Mouse (Mus musculus): ENCODE measurements around the gene Wdfy1. TPM values are rescaled to one million over a fixed set of nuclear protein-coding genes. Genes with fewer than 3 reads are reported as not detected.

Gene Wdfy1
- 43.7 and 48.7 TPM in 2 replicates for polyA plus RNA-seq (2015; fragmentation: Nextera tagmentation; extraction: Ambion mirVana)

DNA sequence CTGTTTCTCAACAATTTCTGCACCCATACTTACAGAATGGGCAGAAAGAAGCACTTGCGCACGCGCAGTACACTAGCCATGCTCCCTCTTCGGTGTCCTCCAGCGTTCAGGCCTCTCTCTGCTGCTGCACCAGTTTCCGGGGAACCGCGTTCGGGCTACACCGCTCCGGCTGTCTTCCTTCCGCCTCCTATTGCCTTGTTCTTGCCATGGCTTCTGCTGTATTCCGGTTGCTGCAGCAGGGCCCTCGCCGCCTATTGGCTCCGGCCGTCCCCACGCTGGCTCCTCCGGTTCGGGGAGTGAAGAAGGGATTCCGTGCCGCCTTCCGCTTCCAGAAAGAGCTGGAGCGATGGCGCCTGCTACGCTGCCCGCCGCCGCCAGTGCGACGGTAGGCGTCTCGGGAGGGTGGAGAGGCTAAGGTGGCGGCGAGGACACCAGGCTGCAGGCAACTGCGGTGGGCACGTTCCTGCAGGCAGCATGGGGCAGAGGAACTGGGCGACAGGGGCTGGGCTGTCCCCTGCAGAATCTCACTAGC lies at the start of gene Wdfy1, which contains the start of gene Mrpl44:
TSS of gene Wdfy1 (minus strand) at position 217 of the 532 bp plus-strand sequence.
TSS of gene Mrpl44 (plus strand) at position 92 of the 532 bp plus-strand sequence.
- peaks cover 21% of the 10 kb centered on the region for H3K36me3 ChIP-seq (ENCODE audit: control insufficient read depth, insufficient read depth, low read length)
- H3K27me3 ChIP-seq (ENCODE audit: control insufficient read depth, insufficient read depth, low read depth, low read length), result no peaks in the 10 kb centered on the region
- H3K9me3 ChIP-seq (ENCODE audit: control insufficient read depth, low read length), result no peaks in the 10 kb centered on the region
- peak within 1 kb of the TSS; percentile 63 for H3K4me2 ChIP-seq (ENCODE audit: low read depth, low read length)
- peak within 1 kb of the TSS; percentile 90 for H3K27ac ChIP-seq (ENCODE audit: low read length)
- peak; percentile 100 for ATAC-seq (ENCODE audit: low read depth)
- peak within 1 kb of the TSS; percentile 99 for H3K4me3 ChIP-seq (ENCODE audit: low read length)
- WGBS, result under 1% methylated on average over 38 of the region's 38 CpGs
- peak within 1 kb of the TSS; percentile 97 for H3K9ac ChIP-seq (ENCODE audit: low read length)
- H3K4me1 ChIP-seq (replicated peaks; ENCODE audit: control insufficient read depth, insufficient read depth, low read length), result peaks cover 2% of the 10 kb centered on the region; the same call in 1 of the 2 replicates

DNA sequence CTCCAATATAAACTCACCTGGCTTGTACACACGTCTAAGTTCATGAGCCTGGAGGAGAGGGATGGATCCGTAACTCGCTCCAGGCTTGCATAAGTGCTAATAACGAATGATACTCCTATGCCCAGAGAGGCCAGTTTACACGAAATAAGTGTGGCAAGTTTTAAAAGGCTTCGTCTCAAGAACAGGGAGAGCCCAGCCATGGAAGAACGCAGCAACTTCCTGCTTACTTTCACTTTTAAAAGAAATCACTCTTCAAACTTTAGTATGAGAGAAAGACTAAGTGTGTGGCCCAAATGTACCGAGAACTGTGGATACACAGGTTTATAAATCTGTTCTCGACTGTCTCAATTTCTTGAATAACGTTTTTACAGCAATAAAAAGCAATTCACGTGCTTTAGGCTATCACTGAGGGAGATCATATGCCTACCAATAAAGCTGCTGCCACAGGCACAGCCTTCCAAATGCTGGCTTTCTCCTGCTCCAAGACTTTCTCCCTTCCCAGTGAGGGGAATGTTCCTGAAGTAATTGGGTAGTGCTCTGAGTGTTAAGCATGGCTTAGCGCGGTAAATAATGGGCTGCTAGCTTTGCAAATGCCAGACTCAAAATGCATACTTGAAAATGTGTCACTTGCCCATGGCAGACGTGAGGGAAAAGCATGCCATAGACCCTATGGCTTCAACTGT lies 48.1 kb upstream of the Wdfy1 start:
- H3K4me3 ChIP-seq (ENCODE audit: low read length), result peak overlapping the region; percentile 28
- peak overlapping the region; percentile 39 for H3K9ac ChIP-seq (ENCODE audit: low read length)
- H3K4me2 ChIP-seq (ENCODE audit: low read depth, low read length), result peak overlapping the region; percentile 56
- no peaks in the 10 kb centered on the region for H3K9me3 ChIP-seq (ENCODE audit: control insufficient read depth, low read length)
- ATAC-seq (ENCODE audit: low read depth), result peak; percentile 34; the same call in 1 of the 2 replicates
- peak overlapping the region; percentile 78 for H3K27ac ChIP-seq (ENCODE audit: low read length)
- 40% methylated on average over 14 of the region's 14 CpGs for WGBS
- 0 out of 2 replicates have a peak, but pooled peaks cover 4% of the 10 kb centered on the region for H3K36me3 ChIP-seq (ENCODE audit: control insufficient read depth, insufficient read depth, low read length)
- H3K4me1 ChIP-seq (replicated peaks; ENCODE audit: control insufficient read depth, insufficient read depth, low read length), result peaks cover 26% of the 10 kb centered on the region
- no peaks in the 10 kb centered on the region for H3K27me3 ChIP-seq (ENCODE audit: control insufficient read depth, insufficient read depth, low read depth, low read length)

DNA sequence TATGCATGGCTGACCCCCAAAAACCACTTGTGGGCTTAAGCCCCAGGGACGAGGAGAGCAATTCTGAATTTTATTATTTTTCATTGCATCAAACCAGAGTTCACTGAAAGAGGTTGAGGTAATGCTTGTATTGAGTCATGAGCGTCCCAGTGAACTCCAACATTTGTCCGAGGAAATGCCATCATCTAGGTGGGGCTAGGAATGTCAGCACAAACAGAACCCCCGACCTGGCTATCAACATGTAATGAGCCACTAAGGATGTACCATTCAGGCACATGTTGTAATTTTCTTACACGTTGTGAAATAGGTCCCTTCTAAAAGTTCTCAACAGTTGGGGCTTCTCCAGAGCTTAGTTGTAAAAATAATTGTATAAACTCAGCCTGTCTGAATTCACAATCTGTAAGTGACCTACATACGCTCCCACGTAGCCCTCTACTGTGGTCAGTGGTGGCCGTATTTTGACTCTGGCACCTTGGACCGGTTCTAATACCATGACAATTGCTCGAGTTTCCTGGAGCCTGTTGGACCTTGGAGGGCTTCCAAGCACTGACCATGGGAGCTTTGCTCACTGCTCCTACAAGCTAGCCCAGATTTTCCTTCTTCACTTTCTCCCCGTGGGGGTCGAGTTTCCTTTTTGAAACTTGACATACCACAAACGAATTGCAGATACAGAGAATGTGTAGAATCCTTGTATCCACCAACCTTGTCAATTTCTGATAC lies 47.0 kb upstream of the Wdfy1 start:
- 0 out of 2 replicates have a peak, but pooled peaks cover 4% of the 10 kb centered on the region for H3K36me3 ChIP-seq (ENCODE audit: control insufficient read depth, insufficient read depth, low read length)
- peak overlapping the region; percentile 36 for H3K27ac ChIP-seq (ENCODE audit: low read length)
- H3K27me3 ChIP-seq (ENCODE audit: control insufficient read depth, insufficient read depth, low read depth, low read length), result no peaks in the 10 kb centered on the region
- peaks cover 26% of the 10 kb centered on the region for H3K4me1 ChIP-seq (replicated peaks; ENCODE audit: control insufficient read depth, insufficient read depth, low read length)
- H3K9me3 ChIP-seq (ENCODE audit: control insufficient read depth, low read length), result no peaks in the 10 kb centered on the region
- ATAC-seq (ENCODE audit: low read depth), result peak; percentile 62
- WGBS, result 49% methylated on average over 13 of the region's 13 CpGs
- H3K4me2 ChIP-seq (ENCODE audit: low read depth, low read length), result peak overlapping the region; percentile 56; the same call in 1 of the 2 replicates
- H3K4me3 ChIP-seq (ENCODE audit: low read length), result no peak overlapping the region
- no peak overlapping the region for H3K9ac ChIP-seq (ENCODE audit: low read length)

GRCm38 (mm10) chr1:79819296-79819879 lies 43.4 kb upstream of the Wdfy1 start:
- Histone ChIP-seq H3K27ac (ENCODE audit: low read length) (no peak overlapping the region), H3K4me1 (replicated peaks; ENCODE audit: control insufficient read depth, insufficient read depth, low read length) (peaks cover 17% of the 10 kb centered on the region), H3K36me3 (ENCODE audit: control insufficient read depth, insufficient read depth, low read length) (peaks cover 7% of the 10 kb centered on the region), H3K9ac (ENCODE audit: low read length) (no peak overlapping the region), H3K4me3 (ENCODE audit: low read length) (no peak overlapping the region), H3K27me3 (ENCODE audit: control insufficient read depth, insufficient read depth, low read depth, low read length) (no peaks in the 10 kb centered on the region), H3K9me3 (ENCODE audit: control insufficient read depth, low read length) (no peaks in the 10 kb centered on the region), H3K4me2 (ENCODE audit: low read depth, low read length) (no peak overlapping the region)
- ATAC-seq (ENCODE audit: low read depth), result no peak
- WGBS, result 91% methylated on average over 11 of the region's 11 CpGs

GRCm38 (mm10) chr1:79815446-79815845 lies 39.5 kb upstream of the Wdfy1 start:
- no peak overlapping the region for H3K9ac ChIP-seq (ENCODE audit: low read length)
- 92% methylated on average over 3 of the region's 3 CpGs for WGBS
- no peak overlapping the region for H3K4me3 ChIP-seq (ENCODE audit: low read length)
- no peak overlapping the region for H3K27ac ChIP-seq (ENCODE audit: low read length)
- ATAC-seq (ENCODE audit: low read depth), result no peak
- no peak overlapping the region for H3K4me2 ChIP-seq (ENCODE audit: low read depth, low read length)
- no peaks in the 10 kb centered on the region for H3K4me1 ChIP-seq (replicated peaks; ENCODE audit: control insufficient read depth, insufficient read depth, low read length)
- H3K27me3 ChIP-seq (ENCODE audit: control insufficient read depth, insufficient read depth, low read depth, low read length), result no peaks in the 10 kb centered on the region
- H3K36me3 ChIP-seq (ENCODE audit: control insufficient read depth, insufficient read depth, low read length), result peaks cover 5% of the 10 kb centered on the region
- no peaks in the 10 kb centered on the region for H3K9me3 ChIP-seq (ENCODE audit: control insufficient read depth, low read length)

DNA sequence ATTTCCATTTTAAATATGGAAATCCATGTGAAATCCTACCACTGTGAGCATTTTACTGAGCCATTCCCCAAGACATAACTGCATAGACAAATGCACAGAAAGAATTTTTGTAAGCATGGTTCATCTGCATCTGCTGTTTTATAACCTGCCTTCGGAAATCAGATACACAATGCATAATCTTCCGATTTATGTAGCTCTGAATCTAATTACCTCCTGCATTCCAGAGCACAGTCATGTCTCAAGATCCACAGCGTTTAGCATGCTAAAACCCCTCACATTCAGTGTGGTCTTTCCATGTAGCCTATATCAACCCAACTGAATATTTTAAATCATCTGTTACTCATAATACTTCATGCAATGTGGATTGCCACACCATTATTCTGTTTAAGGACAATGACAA lies 33.5 kb upstream of the Wdfy1 start:
- WGBS, result 87% methylated on average over 3 of the region's 3 CpGs

DNA sequence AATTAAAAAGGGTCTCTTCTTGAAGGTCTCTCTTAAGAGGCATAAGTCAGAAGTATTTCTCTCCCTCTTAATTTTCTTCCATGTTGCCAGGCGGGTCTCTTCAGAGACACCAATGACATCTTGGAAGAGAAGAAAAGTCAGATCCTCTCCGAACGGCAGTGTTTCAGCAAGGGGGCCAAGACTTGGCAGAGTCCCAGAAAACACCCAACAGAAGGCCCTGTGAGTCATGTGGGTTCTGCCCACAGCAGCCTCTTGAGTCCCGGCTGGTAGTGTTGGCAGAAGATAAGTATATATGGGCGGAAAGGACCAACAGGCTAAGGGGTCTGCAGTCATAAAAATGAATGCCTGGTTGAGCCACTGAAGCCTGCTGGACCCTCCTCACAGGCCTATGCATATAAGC lies 30.9 kb upstream of the Wdfy1 start:
- no peaks in the 10 kb centered on the region for H3K9me3 ChIP-seq (ENCODE audit: control insufficient read depth, low read length)
- peaks cover 6% of the 10 kb centered on the region; the same call in 1 of the 2 replicates for H3K36me3 ChIP-seq (ENCODE audit: control insufficient read depth, insufficient read depth, low read length)
- H3K4me2 ChIP-seq (ENCODE audit: low read depth, low read length), result no peak overlapping the region
- ATAC-seq (ENCODE audit: low read depth), result peak; percentile 76
- peaks cover 7% of the 10 kb centered on the region for H3K4me1 ChIP-seq (replicated peaks; ENCODE audit: control insufficient read depth, insufficient read depth, low read length)
- no peak overlapping the region for H3K27ac ChIP-seq (ENCODE audit: low read length)
- H3K27me3 ChIP-seq (ENCODE audit: control insufficient read depth, insufficient read depth, low read depth, low read length), result no peaks in the 10 kb centered on the region
- H3K4me3 ChIP-seq (ENCODE audit: low read length), result no peak overlapping the region
- WGBS, result 31% methylated on average over 5 of the region's 5 CpGs
- H3K9ac ChIP-seq (ENCODE audit: low read length), result no peak overlapping the region

More for the DNA sequence above, 33.5 kb upstream of the Wdfy1 start:
- no peak for ATAC-seq (ENCODE audit: low read depth)
- Histone ChIP-seq H3K27me3 (ENCODE audit: control insufficient read depth, insufficient read depth, low read depth, low read length) (no peaks in the 10 kb centered on the region), H3K4me3 (ENCODE audit: low read length) (no peak overlapping the region), H3K9me3 (ENCODE audit: control insufficient read depth, low read length) (no peaks in the 10 kb centered on the region), H3K4me2 (ENCODE audit: low read depth, low read length) (no peak overlapping the region), H3K4me1 (replicated peaks; ENCODE audit: control insufficient read depth, insufficient read depth, low read length) (peaks cover 7% of the 10 kb centered on the region), H3K36me3 (ENCODE audit: control insufficient read depth, insufficient read depth, low read length) (peaks cover 2% of the 10 kb centered on the region; the same call in 1 of the 2 replicates), H3K27ac (ENCODE audit: low read length) (no peak overlapping the region), H3K9ac (ENCODE audit: low read length) (no peak overlapping the region)

DNA sequence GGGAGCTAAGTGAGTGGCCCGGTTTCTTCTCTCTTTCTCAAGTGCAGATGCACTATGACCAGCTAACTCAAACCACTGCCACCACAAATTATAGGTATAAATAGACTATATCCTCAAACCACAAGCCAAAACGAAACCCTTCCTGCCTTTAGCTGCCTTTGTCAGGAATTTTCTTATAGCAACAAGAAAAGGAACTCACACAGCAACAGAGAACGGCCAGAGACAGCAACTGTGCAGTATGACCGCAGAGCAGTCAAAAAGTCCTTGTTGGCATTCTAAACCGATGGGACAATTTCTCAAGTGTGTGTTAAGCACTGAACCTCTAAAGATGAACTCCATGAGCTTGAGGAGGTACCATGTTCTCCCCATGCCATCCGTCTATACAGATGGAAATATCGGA lies 27.7 kb upstream of the Wdfy1 start:
- no peak for ATAC-seq (ENCODE audit: low read depth)
- H3K4me3 ChIP-seq (ENCODE audit: low read length), result no peak overlapping the region
- H3K4me2 ChIP-seq (ENCODE audit: low read depth, low read length), result no peak overlapping the region
- no peak overlapping the region for H3K9ac ChIP-seq (ENCODE audit: low read length)
- H3K9me3 ChIP-seq (ENCODE audit: control insufficient read depth, low read length), result no peaks in the 10 kb centered on the region
- WGBS, result 85% methylated on average over 7 of the region's 7 CpGs
- peaks cover 9% of the 10 kb centered on the region for H3K36me3 ChIP-seq (ENCODE audit: control insufficient read depth, insufficient read depth, low read length)
- peaks cover 7% of the 10 kb centered on the region for H3K4me1 ChIP-seq (replicated peaks; ENCODE audit: control insufficient read depth, insufficient read depth, low read length)
- no peak overlapping the region for H3K27ac ChIP-seq (ENCODE audit: low read length)
- no peaks in the 10 kb centered on the region for H3K27me3 ChIP-seq (ENCODE audit: control insufficient read depth, insufficient read depth, low read depth, low read length)

Data from lung, embryonic 16.5 days (tissue).